In the genomic region with DNA sequence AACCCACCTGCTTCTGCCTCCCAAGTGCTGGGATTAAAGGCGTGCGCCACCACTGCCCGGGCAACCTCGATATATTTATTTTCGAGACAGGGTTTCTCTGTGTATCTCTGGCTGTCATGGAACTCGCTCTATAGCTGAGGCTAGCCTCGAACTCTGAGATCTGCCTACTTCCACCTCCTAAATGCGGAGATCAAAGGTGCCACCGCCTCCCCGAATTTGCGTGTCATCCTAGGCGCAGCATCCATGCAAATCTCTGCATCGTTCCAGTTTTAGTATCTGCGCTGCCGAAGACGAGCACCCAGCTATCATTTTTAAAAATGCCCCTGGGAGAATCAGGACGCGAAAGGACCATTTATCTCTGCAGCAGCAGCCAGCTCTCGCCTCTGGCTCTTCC, we compare ENCODE assay signal across 8 mouse cellular contexts. TPM values are rescaled to one million over a fixed set of nuclear protein-coding genes. Genes with fewer than 3 reads are reported as not detected.
DNase-seq lines count a peak whose midpoint lies in the region; ATAC-seq and TF ChIP-seq lines count a peak whose summit lies in the region.

No protein-coding gene starts in this region.

- H3K4me3 ChIP-seq in layer of hippocampus, adult 2 months = peak overlapping the region; percentile 79
- H3K4me3 ChIP-seq in embryonic facial prominence, embryonic 13.5 days = peak overlapping the region; percentile 99
- H3K4me3 ChIP-seq in hindbrain, postnatal 0 days (ENCODE audit: low read length) = peak overlapping the region; percentile 94
- H3K4me3 ChIP-seq in midbrain, postnatal 0 days (ENCODE audit: low read depth, low read length) = peak overlapping the region; percentile 99

- H3K27ac ChIP-seq in layer of hippocampus, adult 2 months = peak overlapping the region; percentile 99
- H3K27ac ChIP-seq in embryonic facial prominence, embryonic 13.5 days = no peak overlapping the region
- H3K27ac ChIP-seq in hindbrain, postnatal 0 days = peak overlapping the region; percentile 93; the same call in 1 of the 2 replicates
- H3K27ac ChIP-seq in midbrain, postnatal 0 days (ENCODE audit: low read depth, low read length) = peak overlapping the region; percentile 94

- H3K9ac ChIP-seq in embryonic facial prominence, embryonic 13.5 days = peak overlapping the region; percentile 94
- H3K9ac ChIP-seq in hindbrain, postnatal 0 days (replicated peaks; ENCODE audit: low read length) = peak overlapping the region; percentile 99
- H3K9ac ChIP-seq in midbrain, postnatal 0 days (replicated peaks; ENCODE audit: low read length, poor library complexity, severe bottlenecking) = peak overlapping the region; percentile 98

- no peak for TF ChIP-seq CTCF in layer of hippocampus, adult 2 months (conservative IDR thresholded peaks at IDR 0.05)
- TF ChIP-seq CTCF in hindbrain, postnatal 0 days (IDR thresholded peaks at IDR 0.05; ENCODE audit: low read depth) = no peak
- TF ChIP-seq CTCF in midbrain, postnatal 0 days (IDR thresholded peaks at IDR 0.05) = no peak

- no peaks in the 10 kb centered on the region for H3K27me3 ChIP-seq in embryonic facial prominence, embryonic 13.5 days
- H3K27me3 ChIP-seq in hindbrain, postnatal 0 days (ENCODE audit: insufficient read depth, low read length) = no peaks in the 10 kb centered on the region
- no peaks in the 10 kb centered on the region for H3K27me3 ChIP-seq in midbrain, postnatal 0 days (ENCODE audit: insufficient read depth, low read length)

- 25% methylated on average over 19 of the region's 19 CpGs for WGBS in embryonic facial prominence, embryonic 13.5 days
- 27% methylated on average over 19 of the region's 19 CpGs for WGBS in hindbrain, postnatal 0 days
- WGBS in midbrain, postnatal 0 days = 19% methylated on average over 19 of the region's 19 CpGs

- no peak for DNase-seq in layer of hippocampus, adult 2 months (ENCODE audit: low spot score in 2 of 2)
- no peak for DNase-seq in layer of hippocampus, postnatal 14 days (ENCODE audit: low spot score in 2 of 2)
- no peak for DNase-seq in hindbrain, postnatal 0 days (ENCODE audit: low spot score)
- no peak for DNase-seq in midbrain, postnatal 0 days (ENCODE audit: low spot score)
- no peak for DNase-seq in adrenal gland, adult 8-10 months

- no peak for ATAC-seq in embryonic facial prominence, embryonic 13.5 days (ENCODE audit: insufficient number of reproducible peaks, insufficient read depth, low FRiP score, low TSS enrichment, low read depth)
- peak; percentile 10 for ATAC-seq in hindbrain, postnatal 0 days
- peak; percentile 17; the same call in 1 of the 2 replicates for ATAC-seq in midbrain, postnatal 0 days (ENCODE audit: low FRiP score)
- no peak for ATAC-seq in activated CD4-positive, CD25-positive, alpha-beta regulatory T cell, adult 4 months
- ATAC-seq in megakaryocyte-erythroid progenitor cell, adult 5-6 weeks (replicated peaks; ENCODE audit: low FRiP score, low TSS enrichment, poor library complexity, severe bottlenecking) = no peak

- H3K4me1 ChIP-seq in embryonic facial prominence, embryonic 13.5 days = peaks cover 27% of the 10 kb centered on the region
- 0 out of 2 replicates have a peak, but pooled peaks cover 5% of the 10 kb centered on the region for H3K4me1 ChIP-seq in hindbrain, postnatal 0 days (ENCODE audit: insufficient read depth, low read length)
- H3K4me1 ChIP-seq in midbrain, postnatal 0 days (ENCODE audit: insufficient read depth, low read length) = peaks cover 7% of the 10 kb centered on the region; the same call in 1 of the 2 replicates

- H3K9me3 ChIP-seq in embryonic facial prominence, embryonic 13.5 days = no peaks in the 10 kb centered on the region
- H3K9me3 ChIP-seq in hindbrain, postnatal 0 days (ENCODE audit: low read length) = no peaks in the 10 kb centered on the region
- H3K9me3 ChIP-seq in midbrain, postnatal 0 days (ENCODE audit: low read length) = no peaks in the 10 kb centered on the region

- peak overlapping the region; percentile 73 for H3K4me2 ChIP-seq in embryonic facial prominence, embryonic 13.5 days
- H3K4me2 ChIP-seq in hindbrain, postnatal 0 days (ENCODE audit: low read depth, low read length) = peak overlapping the region; percentile 72
- peak overlapping the region; percentile 53 for H3K4me2 ChIP-seq in midbrain, postnatal 0 days (ENCODE audit: low read depth, low read length, poor library complexity, severe bottlenecking)

- H3K36me3 ChIP-seq in embryonic facial prominence, embryonic 13.5 days = peaks cover 21% of the 10 kb centered on the region
- peaks cover 7% of the 10 kb centered on the region; the same call in 1 of the 2 replicates for H3K36me3 ChIP-seq in hindbrain, postnatal 0 days (ENCODE audit: insufficient read depth, low read length)
- peaks cover 6% of the 10 kb centered on the region; the same call in 1 of the 2 replicates for H3K36me3 ChIP-seq in midbrain, postnatal 0 days (ENCODE audit: insufficient read depth, low read length)

RNA-seq across cellular contexts. Expression of a gene that starts 0.3 kb away (rescaled TPM):
- 100 to 1,000 TPM; 140 to 165 TPM for total RNA-seq in layer of hippocampus, adult 2 months (2021)
- total RNA-seq in layer of hippocampus, postnatal 14 days (2021) = 100 to 1,000 TPM; 123 to 135 TPM
- polyA plus RNA-seq in embryonic facial prominence, embryonic 13.5 days (2015; fragmentation: Nextera tagmentation; extraction: Ambion mirVana) = 73.7 TPM in 2 replicates
- 194 and 198 TPM in 2 replicates for total RNA-seq in hindbrain, postnatal 0 days (2014; rRNA removed)
- 126 and 134 TPM in 2 replicates for polyA plus RNA-seq in hindbrain, postnatal 0 days (2015; fragmentation: Nextera tagmentation; extraction: Ambion mirVana)
- total RNA-seq in midbrain, postnatal 0 days (2014; rRNA removed) = 203 and 212 TPM in 2 replicates
- polyA plus RNA-seq in midbrain, postnatal 0 days (2015; fragmentation: Nextera tagmentation; extraction: Ambion mirVana) = 149 and 156 TPM in 2 replicates
- 10 to 100 TPM in 1 of 2 experiments, 1 to 10 TPM in 1; 9.8 to 12.0 TPM for polyA plus RNA-seq in activated CD4-positive, CD25-positive, alpha-beta regulatory T cell, adult 4 months (2017; shearing (Covaris generic))
- total RNA-seq in megakaryocyte-erythroid progenitor cell, adult 5-6 weeks (2014; fragmentation: Nextera tagmentation) = 4.1 and 5.4 TPM in 2 replicates
- total RNA-seq in megakaryocyte-erythroid progenitor cell, adult 5-6 weeks (2017) = 6.9 and 8.5 TPM in 2 replicates
- total RNA-seq in adrenal gland, adult 8-10 months (2022) = 100 to 1,000 TPM in 1 of 4 experiments, 10 to 100 TPM in 3; 63.9 to 114 (median 85.5) TPM

RNA-seq across cellular contexts. Expression of a gene that starts 51.3 kb away (rescaled TPM):
- 10 to 100 TPM; 88.0 to 91.2 TPM for total RNA-seq in layer of hippocampus, adult 2 months (2021)
- total RNA-seq in layer of hippocampus, postnatal 14 days (2021) = 10 to 100 TPM; 70.1 to 74.1 TPM
- 7.3 and 9.2 TPM in 2 replicates for polyA plus RNA-seq in embryonic facial prominence, embryonic 13.5 days (2015; fragmentation: Nextera tagmentation; extraction: Ambion mirVana)
- 1.4 and 3.8 TPM in 2 replicates for total RNA-seq in hindbrain, postnatal 0 days (2014; rRNA removed)
- 6.9 and 7.5 TPM in 2 replicates for polyA plus RNA-seq in hindbrain, postnatal 0 days (2015; fragmentation: Nextera tagmentation; extraction: Ambion mirVana)
- total RNA-seq in midbrain, postnatal 0 days (2014; rRNA removed) = 3.6 and 4.7 TPM in 2 replicates
- polyA plus RNA-seq in midbrain, postnatal 0 days (2015; fragmentation: Nextera tagmentation; extraction: Ambion mirVana) = 5.5 and 8.2 TPM in 2 replicates
- polyA plus RNA-seq in activated CD4-positive, CD25-positive, alpha-beta regulatory T cell, adult 4 months (2017; shearing (Covaris generic)) = 1 to 10 TPM; 6.5 to 7.7 TPM
- total RNA-seq in megakaryocyte-erythroid progenitor cell, adult 5-6 weeks (2014; fragmentation: Nextera tagmentation) = not detected in 2 replicates
- not detected in 2 replicates for total RNA-seq in megakaryocyte-erythroid progenitor cell, adult 5-6 weeks (2017)
- total RNA-seq in adrenal gland, adult 8-10 months (2022) = 100 to 1,000 TPM; 229 to 287 (median 252) TPM

Comparison
In these comparisons a context has a peak if more than half of its experiments do, and no peak if none do; other contexts are left out.
1. ATAC-seq: peak in hindbrain, postnatal 0 days (single experiment) and midbrain, postnatal 0 days (single experiment); none in embryonic facial prominence, embryonic 13.5 days (single experiment), activated CD4-positive, CD25-positive, alpha-beta regulatory T cell, adult 4 months (single experiment) and megakaryocyte-erythroid progenitor cell, adult 5-6 weeks (single experiment).
2. RNA of a gene that starts 0.3 kb away (total RNA-seq): 203 to 212 TPM in midbrain, postnatal 0 days, 194 to 198 TPM in hindbrain, postnatal 0 days, 140 to 165 TPM in layer of hippocampus, adult 2 months, 123 to 135 TPM in layer of hippocampus, postnatal 14 days and 63.9 to 114 TPM in adrenal gland, adult 8-10 months; 4.1 to 8.5 TPM in megakaryocyte-erythroid progenitor cell, adult 5-6 weeks; every median in the first group is over 4 times any median in the second.
3. RNA of a gene that starts 51.3 kb away (total RNA-seq): 229 to 287 TPM in adrenal gland, adult 8-10 months, 88.0 to 91.2 TPM in layer of hippocampus, adult 2 months and 70.1 to 74.1 TPM in layer of hippocampus, postnatal 14 days; 3.6 to 4.7 TPM in midbrain, postnatal 0 days, 1.4 to 3.8 TPM in hindbrain, postnatal 0 days and not detected in megakaryocyte-erythroid progenitor cell, adult 5-6 weeks; every median in the first group is over 10 times any median in the second.
4. Peak in every context shown above with its lines, with median percentiles within 50 percentile points of each other: H3K4me3 ChIP-seq, H3K4me2 ChIP-seq and H3K9ac ChIP-seq.